Mouse (Mus musculus) right cerebral cortex, adult 2 months (tissue): ENCODE data around the gene Marveld1.

Source experiments
- DNase-seq, 2 experiments: peaks; one replicate each; pipeline ENCODE4 v3.0.0; 2021 to 2022; ENCODE audit warnings: low spot score in 2 of 2

Gene Marveld1

GRCm38 (mm10) chr19:42147170-42147768 is at the start of gene Marveld1:
Marveld1 (plus strand) TSS chr19:42147400.
- peak; percentile 1 to 20 for DNase-seq

GRCm38 (mm10) chr19:42099406-42099805 is 47.8 kb upstream of the Marveld1 start:
- DNase-seq: no peak

- no peak for DNase-seq
Measured at GRCm38 (mm10) chr19:42104681-42105080, 42.5 kb upstream of the Marveld1 start.

DNA sequence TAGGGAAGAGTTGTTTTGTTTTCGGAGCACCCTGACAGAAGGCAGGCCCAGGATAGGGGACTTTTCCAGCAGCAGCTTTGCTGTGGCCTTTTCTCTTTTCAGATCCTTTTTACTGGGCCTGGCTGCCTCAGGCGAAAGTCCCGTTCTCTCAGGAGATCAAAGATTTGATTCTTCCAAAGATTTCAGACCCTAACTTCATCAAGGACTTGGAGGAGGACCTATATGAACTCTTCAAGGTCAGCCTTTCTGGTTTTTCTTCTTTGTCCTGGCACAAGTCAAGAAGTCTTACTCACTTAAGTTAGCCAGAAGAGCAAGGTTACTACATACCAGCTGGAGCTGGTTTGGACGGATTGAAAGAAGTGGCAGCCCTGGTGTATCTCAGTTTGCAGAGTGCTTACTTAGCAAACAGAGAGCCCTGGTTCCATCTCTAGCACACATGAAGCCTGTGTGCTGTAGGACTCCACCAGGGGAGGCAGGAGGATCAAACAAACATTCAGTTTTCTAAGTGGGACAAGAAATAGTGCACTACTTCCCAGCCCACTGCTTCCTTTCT is 31.3 kb upstream of the Marveld1 start:
- no peak for DNase-seq

DNA sequence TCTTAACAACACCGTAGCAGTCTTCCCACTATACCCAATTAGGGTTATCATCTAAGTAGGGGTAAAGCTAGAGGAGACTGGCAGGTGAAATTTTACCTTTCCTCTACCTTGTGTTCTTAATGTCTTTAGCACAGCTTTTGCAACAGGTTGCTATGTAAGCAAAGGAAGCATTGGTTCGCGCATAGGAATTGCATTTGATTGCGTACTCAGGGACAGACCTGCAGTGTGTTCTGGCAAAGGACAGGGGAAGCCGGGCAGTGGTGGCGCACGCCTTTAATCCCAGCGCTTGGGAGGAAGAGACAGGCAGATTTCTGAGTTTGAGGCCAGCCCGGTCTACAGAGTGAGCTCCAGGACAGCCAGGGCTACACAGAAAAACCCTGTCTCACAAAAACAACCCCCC is 29.1 kb upstream of the Marveld1 start:
- no peak for DNase-seq

- no peak for DNase-seq
Measured at GRCm38 (mm10) chr19:42118596-42118995, 28.6 kb upstream of the Marveld1 start.

- DNase-seq: no peak
Measured at GRCm38 (mm10) chr19:42120451-42120850, 26.7 kb upstream of the Marveld1 start.

- DNase-seq: peak in 1 of 2 experiments; percentile 16
Measured at GRCm38 (mm10) chr19:42124684-42125083, 22.5 kb upstream of the Marveld1 start.

- no peak for DNase-seq
Measured at GRCm38 (mm10) chr19:42125501-42126218, 21.5 kb upstream of the Marveld1 start.

DNA sequence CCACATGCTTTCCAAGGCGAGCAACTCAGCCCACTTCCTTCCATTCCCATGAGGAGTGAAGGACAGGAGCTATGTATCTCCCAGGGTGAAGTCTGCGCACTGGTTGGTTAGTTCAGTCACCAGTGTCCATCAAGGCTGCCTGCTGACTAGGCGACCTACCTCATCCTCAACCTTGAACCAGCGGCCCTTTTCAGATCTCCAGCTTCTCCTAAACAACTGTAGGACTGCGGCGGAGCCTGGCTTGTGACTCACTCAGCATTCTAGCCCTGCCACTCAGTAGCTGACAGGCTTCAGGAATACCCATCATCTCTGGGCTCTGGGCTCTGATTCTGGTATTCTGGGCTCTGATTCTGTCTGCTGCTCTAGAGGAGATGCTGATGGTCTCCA is 21.0 kb upstream of the Marveld1 start:
- peak in 1 of 2 experiments; percentile 36 for DNase-seq

GRCm38 (mm10) chr19:42127024-42127423 is 20.2 kb upstream of the Marveld1 start:
- DNase-seq: no peak

- no peak for DNase-seq
Measured at GRCm38 (mm10) chr19:42128052-42128740, 19.0 kb upstream of the Marveld1 start.

DNA sequence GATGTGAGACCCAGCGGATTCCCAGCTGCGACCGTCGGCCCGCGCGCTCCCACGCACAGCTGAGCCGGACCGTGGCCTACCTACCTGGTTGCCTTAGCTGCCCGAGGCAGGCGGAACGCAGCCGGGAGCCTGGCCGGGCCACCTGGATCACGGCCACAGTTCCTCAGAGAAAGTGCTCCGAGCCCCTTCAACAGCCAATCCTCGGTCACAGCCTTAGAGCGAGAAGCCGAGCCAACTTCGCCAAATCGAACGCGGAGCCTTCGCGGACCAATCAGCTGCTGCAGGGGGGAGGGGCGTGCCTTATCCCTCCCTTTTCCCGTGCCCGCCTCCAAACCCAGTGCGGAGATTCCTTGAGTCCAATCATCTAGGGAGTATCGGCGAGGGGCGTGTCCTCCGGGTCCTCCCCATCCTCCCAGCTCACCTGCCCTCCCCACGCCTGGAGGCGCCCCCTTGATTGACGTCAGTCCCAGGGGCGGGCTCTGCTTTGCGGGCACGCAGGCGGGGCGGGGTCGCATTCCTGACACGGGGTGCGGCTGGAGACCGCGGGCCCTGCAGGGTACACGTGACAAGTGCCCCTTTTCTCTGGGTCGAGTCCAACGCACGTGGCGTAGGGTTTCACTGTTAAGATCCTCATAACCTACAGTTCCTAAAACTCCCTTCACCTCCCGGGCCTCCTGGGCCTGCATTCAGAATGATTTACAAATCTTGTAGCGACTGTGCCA is 18.3 kb upstream of the Marveld1 start, which contains the start of gene Avpi1:
Gene Avpi1 (minus strand): TSS at position 273 of the 722 bp plus-strand sequence.
- peak; percentile 98 for DNase-seq

DNA sequence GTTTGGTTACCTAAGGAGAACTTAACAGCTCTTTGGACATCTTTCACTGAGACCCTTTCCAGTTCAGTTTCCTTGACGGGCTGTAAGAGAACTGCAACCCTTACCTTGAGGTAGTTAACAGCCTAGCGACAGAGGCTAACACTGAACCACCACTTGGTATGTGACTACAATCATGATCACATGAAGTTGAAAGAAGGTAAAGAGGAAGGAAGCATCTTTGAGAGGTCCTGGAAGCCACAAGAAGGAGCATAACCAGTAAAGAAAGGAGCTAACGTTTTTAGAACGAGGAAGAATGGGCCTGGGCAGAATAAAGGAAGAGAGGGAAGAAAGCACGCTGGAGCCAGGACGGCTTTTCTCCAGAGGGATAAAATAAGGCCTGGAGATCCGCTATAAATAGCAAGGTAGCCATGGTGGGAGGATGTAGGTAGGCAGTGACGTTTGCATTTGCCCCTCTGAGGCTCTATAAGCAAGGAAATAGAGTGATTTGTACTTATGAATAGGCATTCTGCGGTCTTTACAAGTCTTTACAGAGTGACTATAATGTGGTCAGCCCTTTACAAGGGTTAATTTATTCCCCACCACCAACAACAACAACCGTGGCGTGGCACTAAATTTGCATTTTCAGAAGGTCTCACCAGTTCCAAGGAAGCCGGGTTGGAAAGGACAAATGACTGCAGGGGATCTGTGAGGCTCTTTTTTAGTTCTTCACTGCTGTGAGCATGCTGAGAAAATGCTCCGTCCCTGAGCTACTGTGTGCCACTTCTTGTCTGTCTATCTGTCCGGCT is 17.5 kb upstream of the Marveld1 start:
- DNase-seq: peak in 1 of 2 experiments; percentile 50

GRCm38 (mm10) chr19:42130294-42130606 is 16.9 kb upstream of the Marveld1 start:
- DNase-seq: no peak

DNA sequence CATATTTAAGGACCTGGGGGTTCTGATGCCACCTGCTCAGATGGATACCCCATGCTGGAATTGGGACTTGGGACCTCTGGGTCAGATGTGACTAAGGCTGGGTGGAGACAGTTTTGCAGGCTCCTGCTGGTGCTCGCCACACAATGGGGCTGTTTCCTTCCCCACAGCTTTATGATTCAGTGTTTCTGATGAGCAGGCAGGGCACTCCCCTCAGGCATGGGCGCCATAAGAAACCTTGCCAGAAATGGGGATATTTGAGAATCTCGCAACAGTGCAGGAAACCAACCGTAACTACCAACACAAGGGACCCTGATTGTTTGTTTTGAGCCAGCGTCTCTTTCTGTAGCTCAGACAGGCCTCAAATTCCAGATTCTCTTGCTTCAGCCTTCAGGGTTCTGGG is 16.1 kb upstream of the Marveld1 start:
- peak in 1 of 2 experiments; percentile 23 for DNase-seq

GRCm38 (mm10) chr19:42135070-42135469 is 12.1 kb upstream of the Marveld1 start:
- no peak for DNase-seq

DNA sequence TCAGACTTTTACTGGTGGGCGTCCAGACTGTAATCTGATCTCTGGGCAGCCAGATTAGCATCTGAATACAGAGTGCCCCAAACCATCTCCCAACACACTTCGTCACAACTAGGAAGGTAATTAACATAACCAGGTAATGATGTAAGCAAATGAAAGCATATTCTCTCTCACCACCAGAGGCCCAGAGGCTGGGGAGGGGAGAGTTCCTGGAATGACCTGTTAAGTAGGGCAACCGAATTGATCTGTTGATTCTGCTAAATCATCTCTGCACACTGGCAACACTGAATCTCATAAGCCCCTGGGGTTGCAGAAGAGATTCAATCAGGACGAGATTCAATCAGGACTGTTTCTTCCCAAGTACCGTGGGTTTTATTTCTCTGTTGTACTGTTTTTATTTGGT is 11.1 kb upstream of the Marveld1 start:
- no peak for DNase-seq

DNA sequence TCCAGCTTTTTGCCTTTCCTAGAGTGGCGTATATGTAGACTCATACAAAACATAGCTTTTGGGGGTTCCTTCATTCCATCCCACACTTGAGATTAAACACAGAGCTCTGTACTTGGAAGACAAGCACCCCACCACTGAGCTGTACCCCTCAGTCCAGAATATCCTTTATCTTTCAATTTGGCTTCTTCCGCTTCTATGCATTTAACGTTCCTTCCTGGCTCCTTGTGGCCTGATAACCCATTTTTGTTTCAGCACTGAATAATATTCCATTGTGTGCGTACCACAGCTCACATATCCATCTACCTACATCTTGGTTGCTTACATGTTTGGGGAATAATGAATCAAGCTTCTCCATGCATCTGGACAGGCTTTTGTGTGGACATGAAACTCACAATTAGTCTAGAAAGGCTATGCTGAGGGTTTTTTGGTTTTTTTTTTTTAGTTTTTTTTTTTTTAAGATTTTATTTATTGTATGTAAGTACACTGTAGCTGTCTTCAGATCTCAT is 10.0 kb upstream of the Marveld1 start:
- DNase-seq: no peak

DNA sequence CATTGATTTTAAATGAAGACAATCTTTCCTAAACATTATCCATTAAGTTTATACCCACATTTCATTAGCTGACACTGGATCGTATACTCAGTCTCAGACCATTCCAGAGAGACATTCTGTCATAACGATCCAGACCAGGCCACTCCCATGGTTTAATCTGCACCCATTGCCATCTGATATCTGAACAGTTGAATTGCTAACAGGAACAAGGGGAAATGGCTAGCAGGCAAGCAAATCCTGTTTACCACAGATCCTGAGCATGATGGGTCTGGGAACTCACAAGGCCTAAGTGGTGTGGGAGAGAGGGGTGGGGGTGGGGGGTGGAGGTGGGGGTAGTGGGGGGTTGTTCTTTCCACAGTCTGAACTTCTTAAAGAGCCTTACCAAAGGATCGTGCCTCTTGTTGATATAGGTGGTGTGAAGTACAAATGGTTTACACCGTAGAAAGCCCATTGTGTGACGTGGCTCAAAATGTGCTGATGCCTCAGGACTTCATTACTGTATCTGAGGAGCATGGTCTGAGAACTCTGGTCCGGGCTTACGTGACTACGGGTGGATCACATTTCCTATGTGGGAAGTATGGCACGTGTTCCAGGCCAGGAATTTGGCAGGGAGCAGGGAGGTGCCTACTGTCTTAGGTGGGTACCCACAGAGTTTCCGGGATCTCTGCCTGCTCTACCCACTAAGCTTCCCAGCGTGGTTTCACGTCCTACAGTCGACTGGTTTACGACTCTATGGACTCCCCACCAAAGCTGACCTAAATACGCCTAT is 8.5 kb upstream of the Marveld1 start:
- no peak for DNase-seq
